Comparison of ENCODE assay signal across 20 mouse cellular contexts in genomic region chr7:63207137-63207536, GRCm38 (mm10). TPM values are rescaled to one million over a fixed set of nuclear protein-coding genes. Genes with fewer than 3 reads are reported as not detected.
DNase-seq lines count a peak whose midpoint lies in the region; ATAC-seq and TF ChIP-seq lines count a peak whose summit lies in the region.
"Had no signal": no experiment of that assay in that cellular context is flagged by ENCODE, and none has a peak within 500 bp of the region (broad histone marks: within the 10 kb centered on the region; RNA-seq: fewer than 3 reads in every experiment).

No protein-coding gene starts in this region.

- WGBS in liver, postnatal 0 days (ENCODE audit: insufficient replicate concordance) = 51% methylated on average over 2 of the region's 2 CpGs
- WGBS in liver, embryonic 12.5 days (ENCODE audit: insufficient replicate concordance) = 47% methylated on average over 2 of the region's 2 CpGs

- no peaks in the 10 kb centered on the region for H3K4me1 ChIP-seq in liver, postnatal 0 days (ENCODE audit: insufficient read depth)
- H3K4me1 ChIP-seq in liver, embryonic 12.5 days = no peaks in the 10 kb centered on the region
- H3K4me1 ChIP-seq: heart, embryonic 10.5 days; liver, embryonic 13.5 days had no signal

- no peaks in the 10 kb centered on the region for H3K36me3 ChIP-seq in liver, postnatal 0 days (replicated peaks; ENCODE audit: insufficient read depth, low read length)
- no peaks in the 10 kb centered on the region for H3K36me3 ChIP-seq in liver, embryonic 12.5 days
- H3K36me3 ChIP-seq: embryonic facial prominence, embryonic 15.5 days; heart, embryonic 10.5 days; kidney, embryonic 15.5 days; limb, embryonic 10.5 days; liver, embryonic 13.5 days; midbrain, embryonic 12.5 days had no signal

- no peak overlapping the region for H3K9ac ChIP-seq in liver, postnatal 0 days (replicated peaks)
- H3K9ac ChIP-seq in liver, embryonic 12.5 days = no peak overlapping the region
- H3K9ac ChIP-seq: embryonic facial prominence, embryonic 15.5 days; kidney, embryonic 15.5 days; liver, embryonic 13.5 days; midbrain, embryonic 12.5 days had no signal

- no peak overlapping the region for H3K4me2 ChIP-seq in liver, postnatal 0 days (ENCODE audit: low read depth, low read length)
- H3K4me2 ChIP-seq in liver, embryonic 12.5 days = no peak overlapping the region
- H3K4me2 ChIP-seq: embryonic facial prominence, embryonic 15.5 days; kidney, embryonic 15.5 days; liver, embryonic 13.5 days; midbrain, embryonic 12.5 days had no signal

- H3K4me3 ChIP-seq in liver, postnatal 0 days (ENCODE audit: low read depth, low read length) = no peak overlapping the region
- no peak overlapping the region for H3K4me3 ChIP-seq in liver, embryonic 12.5 days
- H3K4me3 ChIP-seq: embryonic facial prominence, embryonic 15.5 days; heart, embryonic 10.5 days; kidney, embryonic 15.5 days; limb, embryonic 10.5 days; liver, embryonic 13.5 days; midbrain, embryonic 12.5 days had no signal

- no peaks in the 10 kb centered on the region for H3K9me3 ChIP-seq in liver, postnatal 0 days (ENCODE audit: low read length)
- H3K9me3 ChIP-seq in liver, embryonic 12.5 days (replicated peaks) = no peaks in the 10 kb centered on the region
- H3K9me3 ChIP-seq: embryonic facial prominence, embryonic 15.5 days; heart, embryonic 10.5 days; kidney, embryonic 15.5 days; limb, embryonic 10.5 days; liver, embryonic 13.5 days; midbrain, embryonic 12.5 days had no signal

- TF ChIP-seq EP300 in liver, postnatal 0 days (IDR thresholded peaks at IDR 0.05; ENCODE audit: low read depth) = no peak

- peaks cover 7% of the 10 kb centered on the region for H3K27me3 ChIP-seq in liver, postnatal 0 days (ENCODE audit: insufficient read depth, low read length)
- H3K27me3 ChIP-seq in liver, embryonic 12.5 days (replicated peaks) = peaks cover 15% of the 10 kb centered on the region

- H3K27ac ChIP-seq in liver, postnatal 0 days (ENCODE audit: low read depth) = no peak overlapping the region
- H3K27ac ChIP-seq in liver, embryonic 12.5 days = no peak overlapping the region
- H3K27ac ChIP-seq: embryonic facial prominence, embryonic 15.5 days; heart, embryonic 10.5 days; kidney, embryonic 15.5 days; limb, embryonic 10.5 days; liver, embryonic 13.5 days; midbrain, embryonic 12.5 days had no signal

- peak; percentile 64; the same call in 1 of the 2 replicates for ATAC-seq in frontal cortex, adult (ENCODE audit: low TSS enrichment)
- ATAC-seq in liver, postnatal 0 days = no peak
- ATAC-seq in liver, embryonic 12.5 days = no peak
- ATAC-seq: CD4-positive, CD25-positive, alpha-beta regulatory T cell, adult 4 months had no signal

- TF ChIP-seq POLR2A in brain, embryonic 14.5 days (IDR thresholded peaks at IDR 0.05; ENCODE audit: borderline replicate concordance, extremely low read depth, insufficient read depth, insufficient read length, poor library complexity, severe bottlenecking) = no peak

- TF ChIP-seq CTCF in liver, postnatal 0 days (IDR thresholded peaks at IDR 0.05; ENCODE audit: low read depth) = 0 out of 2 replicates have a peak, but pooled peaks have one; percentile 4
- peak; percentile 49; the same call in 1 of the 2 replicates for TF ChIP-seq CTCF in brain, embryonic 14.5 days (IDR thresholded peaks at IDR 0.05; ENCODE audit: borderline replicate concordance, extremely low read depth, insufficient read depth, insufficient read length)

- no peak for DNase-seq in frontal cortex, postnatal 14 days (ENCODE audit: low spot score in 2 of 2)
- DNase-seq in liver, postnatal 0 days = no peak
- DNase-seq in brain, adult 2 months (ENCODE audit: low read depth, low spot score) = peak; percentile 79
- peak; percentile 71 for DNase-seq in brain, embryonic 14.5 days (ENCODE audit: low read depth)
- DNase-seq in urinary bladder, postnatal 14 days (ENCODE audit: low spot score) = no peak
- DNase-seq: adrenal gland, adult 2 months; cerebellum, adult 9-10 months; gastrocnemius, postnatal 25 days; heart, postnatal 4 days; liver, embryonic 13.5 days; lung, postnatal 36 days; thymus, adult 18-20 months had no signal

RNA-seq across cellular contexts. Expression of gene Chrna7, which starts 5.2 kb away (rescaled TPM):
- not detected in 2 replicates for polyA plus RNA-seq in liver, postnatal 0 days (2015; fragmentation: Nextera tagmentation; extraction: Ambion mirVana)
- polyA plus RNA-seq in liver, embryonic 12.5 days (2016; fragmentation: Nextera tagmentation; extraction: Ambion mirVana) = 0.20 and 0.42 TPM in 2 replicates
- polyA plus RNA-seq in brain, embryonic 14.5 days (2012; rRNA removed) = 8.1 and 8.3 TPM in 2 replicates
- polyA plus RNA-seq: CD4-positive, CD25-positive, alpha-beta regulatory T cell, adult 4 months had no signal

Comparison
In these comparisons a context has a peak if more than half of its experiments do, and no peak if none do; other contexts are left out.
1. DNase-seq: peak in brain, adult 2 months (single experiment) and brain, embryonic 14.5 days (single experiment); none in frontal cortex, postnatal 14 days (0 of 2), liver, postnatal 0 days (single experiment) and urinary bladder, postnatal 14 days (single experiment).